Mouse (Mus musculus): Measurements from ENCODE around the gene Zfp523. TPM values are rescaled to one million over a fixed set of nuclear protein-coding genes. Genes with fewer than 3 reads are reported as not detected.
"Not testable (repeated sequence)": the region's sequence is repeated elsewhere in the genome, so short reads cannot be mapped to it uniquely, and the experiment has no call there.

The Zfp523 gene
- polyA plus RNA-seq, 1 experiment from 2014 or later = 34.2 TPM

DNA sequence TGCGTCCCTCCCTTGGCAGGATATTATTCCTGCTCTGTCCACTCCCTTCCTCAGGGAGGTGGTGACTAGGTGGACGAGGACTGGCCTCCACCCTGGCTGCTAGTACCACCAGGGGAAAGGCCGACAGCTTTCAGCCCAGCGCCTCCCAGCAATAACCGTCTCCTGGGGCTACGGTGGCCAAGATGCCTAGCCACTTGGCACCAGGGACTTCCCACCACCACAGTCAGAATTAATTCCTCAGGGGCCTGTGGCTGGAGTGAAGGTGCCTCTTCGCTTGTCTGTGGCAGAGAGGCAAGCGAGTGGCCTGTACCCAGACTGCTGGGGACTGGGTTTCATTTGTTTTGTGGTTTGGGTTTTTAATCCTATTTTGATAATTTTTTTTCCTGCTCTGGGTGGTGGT is 28.5 kb downstream of the Zfp523 start:
- peaks cover 32% of the 10 kb centered on the region for H3K4me1 ChIP-seq
- H3K9me3 ChIP-seq = no peaks in the 10 kb centered on the region
- no peak overlapping the region for H3K27ac ChIP-seq
- no peak for DNase-seq (ENCODE audit: low spot score)
- H3K27me3 ChIP-seq (ENCODE audit: insufficient read depth, poor library complexity, severe bottlenecking) = peaks cover 17% of the 10 kb centered on the region; the same call in 1 of the 2 replicates
- no peak overlapping the region for H3K4me3 ChIP-seq
- WGBS = 81% methylated on average over 8 of the region's 8 CpGs
- peaks cover 31% of the 10 kb centered on the region for H3K36me3 ChIP-seq

DNA sequence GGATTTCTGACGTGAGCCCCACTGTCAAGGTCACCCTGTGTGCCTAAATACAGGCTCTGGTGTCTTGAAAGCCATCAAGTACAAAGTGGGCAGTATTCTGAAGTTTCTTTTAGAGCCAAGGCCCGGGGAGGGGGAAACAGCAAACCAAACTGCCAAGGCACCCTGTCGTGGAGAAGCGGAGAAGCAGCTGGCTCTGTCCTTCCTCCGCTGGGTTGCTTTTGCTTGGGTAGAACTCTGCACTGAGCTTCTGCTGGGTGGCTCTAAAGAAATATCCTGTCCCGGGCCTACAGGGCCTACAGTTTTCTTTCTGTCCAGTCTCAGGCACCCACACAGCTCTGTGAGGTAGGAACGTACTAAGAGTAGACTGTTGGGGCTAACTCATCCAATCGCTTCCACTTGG is 30.2 kb downstream of the Zfp523 start:
- Histone ChIP-seq H3K27ac (peak overlapping the region; percentile 72), H3K36me3 (peaks cover 15% of the 10 kb centered on the region), H3K9me3 (no peaks in the 10 kb centered on the region), H3K27me3 (ENCODE audit: insufficient read depth, poor library complexity, severe bottlenecking) (peaks cover 17% of the 10 kb centered on the region; the same call in 1 of the 2 replicates), H3K4me1 (peaks cover 35% of the 10 kb centered on the region), H3K4me3 (peak overlapping the region; percentile 54; the same call in 1 of the 2 replicates)
- DNase-seq (ENCODE audit: low spot score) = no peak
- WGBS = 71% methylated on average over 8 of the region's 8 CpGs

DNA sequence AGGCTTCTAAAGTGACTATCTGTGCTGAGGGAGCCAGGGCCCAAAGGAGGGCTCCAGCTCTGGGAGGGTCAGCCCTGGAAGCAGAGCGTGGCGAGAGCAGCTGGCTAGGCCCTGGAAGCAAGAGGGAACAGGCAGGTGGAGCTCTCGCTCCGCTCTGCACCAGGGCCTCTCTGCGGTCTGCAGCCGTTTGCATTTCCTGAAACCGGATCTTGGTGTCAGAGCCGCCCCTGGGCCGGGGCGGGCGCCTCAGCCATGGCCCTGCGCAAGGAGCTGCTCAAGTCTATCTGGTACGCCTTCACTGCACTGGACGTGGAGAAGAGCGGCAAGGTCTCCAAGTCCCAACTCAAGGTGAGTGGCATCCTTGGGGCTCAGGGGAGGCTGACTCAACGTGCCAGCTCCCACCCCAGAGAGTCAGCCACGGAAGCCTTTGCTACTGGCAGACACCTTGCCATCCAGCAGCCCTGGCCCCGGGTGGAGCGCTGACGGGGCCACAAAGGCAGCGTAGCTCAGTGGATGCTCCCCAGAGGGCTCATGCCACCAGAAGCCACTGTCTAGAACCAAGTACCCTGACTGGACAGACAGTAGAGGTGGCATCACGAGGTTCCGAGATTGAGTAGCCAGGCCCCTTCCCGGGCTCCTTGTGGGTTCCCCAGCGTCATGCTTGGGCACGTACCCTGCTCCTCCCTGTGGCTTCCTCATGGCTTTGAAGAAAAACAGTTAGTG is 30.8 kb downstream of the Zfp523 start, which contains the start of gene Def6:
Def6 (plus strand) TSS at position 188 of the 723 bp plus-strand sequence.
- Histone ChIP-seq H3K36me3 (peaks cover 9% of the 10 kb centered on the region; the same call in 1 of the 2 replicates), H3K4me3 (peak within 1 kb of the TSS; percentile 54), H3K9me3 (no peaks in the 10 kb centered on the region), H3K4me1 (peaks cover 39% of the 10 kb centered on the region), H3K27me3 (ENCODE audit: insufficient read depth, poor library complexity, severe bottlenecking) (peaks cover 17% of the 10 kb centered on the region; the same call in 1 of the 2 replicates), H3K27ac (peak within 1 kb of the TSS; percentile 72)
- WGBS = 15% methylated on average over 26 of the region's 26 CpGs
- DNase-seq (ENCODE audit: low spot score) = peak; percentile 89

DNA sequence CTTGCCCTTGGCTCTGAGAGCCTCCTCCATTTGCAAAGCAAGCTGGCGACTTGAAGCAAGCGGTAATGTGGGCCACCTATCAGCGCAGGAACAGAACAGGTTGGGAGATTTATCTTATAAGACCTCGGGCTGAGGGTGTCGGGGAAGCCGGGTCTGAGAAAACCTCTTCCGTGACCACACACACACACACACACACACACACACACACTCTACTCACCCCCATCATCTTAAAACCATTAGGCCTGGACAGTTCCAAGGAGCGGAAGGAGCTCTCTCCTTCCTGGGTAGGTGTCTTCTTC is 31.3 kb downstream of the Zfp523 start:
- Histone ChIP-seq H3K36me3 (peaks cover 4% of the 10 kb centered on the region; the same call in 1 of the 2 replicates), H3K4me3 (peak overlapping the region; percentile 54), H3K27ac (peak overlapping the region; percentile 72), H3K9me3 (no peaks in the 10 kb centered on the region), H3K4me1 (peaks cover 39% of the 10 kb centered on the region), H3K27me3 (ENCODE audit: insufficient read depth, poor library complexity, severe bottlenecking) (peaks cover 17% of the 10 kb centered on the region; the same call in 1 of the 2 replicates)
- 70% methylated on average over 8 of the region's 8 CpGs for WGBS
- no peak for DNase-seq (ENCODE audit: low spot score)

DNA sequence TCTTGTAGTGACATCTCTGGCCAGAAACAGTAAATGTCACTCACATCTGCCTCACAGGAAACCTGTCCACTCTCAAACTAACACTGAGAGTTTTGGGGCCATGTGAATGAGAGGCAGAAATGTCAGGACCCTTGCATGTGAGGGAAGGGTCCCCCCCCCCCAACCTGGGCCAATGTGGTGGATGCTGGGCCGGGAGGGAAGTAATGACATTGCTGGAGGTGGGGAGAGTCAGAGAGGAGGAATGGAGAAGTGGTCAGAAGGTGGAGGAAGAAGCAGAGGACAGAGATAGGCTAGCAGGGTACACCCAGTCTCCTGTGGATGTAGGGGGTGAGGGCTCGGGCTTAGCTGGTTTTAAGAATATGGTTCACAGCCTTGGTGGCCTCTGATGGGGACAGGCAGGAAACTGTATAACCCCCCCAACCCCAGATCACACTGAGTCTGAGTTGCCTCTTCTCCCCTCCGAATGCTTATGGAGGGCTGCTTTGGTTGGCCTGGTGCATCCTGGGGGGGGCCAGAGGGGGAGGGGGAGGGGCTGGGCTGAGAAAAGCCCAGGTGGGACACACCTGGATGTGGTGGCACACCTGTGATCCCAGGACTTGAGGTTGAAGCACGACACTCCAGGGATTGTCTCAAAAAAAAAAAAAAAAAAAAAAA is 32.7 kb downstream of the Zfp523 start:
- WGBS = 60% methylated on average over 4 of the region's 4 CpGs
- no peak overlapping the region for H3K4me3 ChIP-seq
- H3K27ac ChIP-seq = no peak overlapping the region
- no peaks in the 10 kb centered on the region for H3K9me3 ChIP-seq
- no peak for DNase-seq (ENCODE audit: low spot score)
- H3K36me3 ChIP-seq = no peaks in the 10 kb centered on the region
- H3K27me3 ChIP-seq (ENCODE audit: insufficient read depth, poor library complexity, severe bottlenecking) = peaks cover 17% of the 10 kb centered on the region; the same call in 1 of the 2 replicates
- H3K4me1 ChIP-seq = peaks cover 37% of the 10 kb centered on the region

DNA sequence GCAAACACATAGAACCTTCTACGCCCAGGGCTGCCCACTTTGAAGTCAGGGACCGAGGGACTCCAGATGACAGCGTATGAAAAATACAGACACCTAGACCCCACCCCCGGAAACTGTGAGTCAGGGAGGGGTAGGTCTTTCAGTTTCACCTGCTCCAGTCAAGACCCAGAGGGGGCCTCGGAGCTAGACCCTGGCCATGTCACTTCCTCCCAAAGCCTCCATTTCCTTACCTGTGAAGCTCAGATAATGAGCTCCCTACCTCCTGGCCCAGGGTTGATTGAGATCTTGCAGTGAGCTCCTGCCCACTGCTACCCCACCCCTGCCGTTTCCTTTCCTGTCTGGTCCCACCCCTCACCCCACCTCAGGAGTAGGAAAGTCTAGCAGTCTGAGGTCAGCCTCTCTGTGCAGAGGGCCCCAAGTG is 35.0 kb downstream of the Zfp523 start:
- Histone ChIP-seq H3K27ac (no peak overlapping the region), H3K27me3 (ENCODE audit: insufficient read depth, poor library complexity, severe bottlenecking) (peaks cover 17% of the 10 kb centered on the region), H3K4me1 (peaks cover 29% of the 10 kb centered on the region), H3K9me3 (no peaks in the 10 kb centered on the region), H3K4me3 (no peak overlapping the region), H3K36me3 (no peaks in the 10 kb centered on the region)
- WGBS = 66% methylated on average over 6 of the region's 6 CpGs
- no peak for DNase-seq (ENCODE audit: low spot score)

DNA sequence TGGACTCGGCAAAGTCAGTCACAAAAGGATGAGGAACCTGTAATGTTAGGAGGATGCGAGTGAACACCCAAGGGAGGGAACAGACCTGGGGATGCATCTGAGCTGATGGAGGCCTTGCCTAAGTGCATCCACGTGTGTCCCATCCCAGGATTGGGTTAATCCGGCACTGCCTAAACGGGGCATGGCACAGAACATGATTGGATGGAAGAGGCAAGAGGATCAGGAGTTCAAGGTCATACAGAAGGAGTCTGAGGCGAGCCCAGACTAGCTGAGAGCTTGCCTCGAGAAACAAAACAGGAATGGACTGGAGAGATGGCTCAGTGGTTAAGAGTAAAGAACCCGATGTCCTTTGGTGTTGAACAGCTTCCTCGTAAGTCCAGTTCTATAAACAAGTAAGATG is 35.5 kb downstream of the Zfp523 start:
- DNase-seq (ENCODE audit: low spot score) = no peak
- Histone ChIP-seq H3K36me3 (no peaks in the 10 kb centered on the region), H3K9me3 (no peaks in the 10 kb centered on the region), H3K27me3 (ENCODE audit: insufficient read depth, poor library complexity, severe bottlenecking) (peaks cover 22% of the 10 kb centered on the region), H3K27ac (no peak overlapping the region), H3K4me3 (no peak overlapping the region), H3K4me1 (peaks cover 24% of the 10 kb centered on the region)
- 68% methylated on average over 9 of the region's 9 CpGs for WGBS

DNA sequence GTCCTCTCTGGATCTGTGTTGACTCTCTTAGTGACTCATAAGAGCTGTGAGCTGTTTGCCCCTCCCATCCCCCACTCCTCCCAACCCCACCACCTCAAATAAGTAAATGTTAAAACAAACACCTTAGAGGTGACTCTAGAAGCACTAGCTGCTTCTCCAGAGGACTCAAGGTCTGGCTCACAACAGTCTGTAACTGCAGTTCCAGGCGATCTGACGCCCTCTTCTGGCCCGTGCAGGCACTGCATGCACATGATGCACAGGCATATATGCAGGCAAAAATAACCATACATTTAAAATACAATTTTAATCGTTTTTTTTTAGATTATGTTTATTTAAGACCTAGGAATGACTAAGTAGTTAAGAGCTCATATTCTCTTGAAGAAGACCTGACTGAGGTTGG is 36.3 kb downstream of the Zfp523 start:
- DNase-seq (ENCODE audit: low spot score) = no peak
- no peak overlapping the region for H3K4me3 ChIP-seq
- peaks cover 26% of the 10 kb centered on the region for H3K27me3 ChIP-seq (ENCODE audit: insufficient read depth, poor library complexity, severe bottlenecking)
- no peak overlapping the region for H3K27ac ChIP-seq
- H3K9me3 ChIP-seq = no peaks in the 10 kb centered on the region
- no peaks in the 10 kb centered on the region for H3K36me3 ChIP-seq
- WGBS = 23% methylated on average over 4 of the region's 4 CpGs
- H3K4me1 ChIP-seq = peaks cover 21% of the 10 kb centered on the region

DNA sequence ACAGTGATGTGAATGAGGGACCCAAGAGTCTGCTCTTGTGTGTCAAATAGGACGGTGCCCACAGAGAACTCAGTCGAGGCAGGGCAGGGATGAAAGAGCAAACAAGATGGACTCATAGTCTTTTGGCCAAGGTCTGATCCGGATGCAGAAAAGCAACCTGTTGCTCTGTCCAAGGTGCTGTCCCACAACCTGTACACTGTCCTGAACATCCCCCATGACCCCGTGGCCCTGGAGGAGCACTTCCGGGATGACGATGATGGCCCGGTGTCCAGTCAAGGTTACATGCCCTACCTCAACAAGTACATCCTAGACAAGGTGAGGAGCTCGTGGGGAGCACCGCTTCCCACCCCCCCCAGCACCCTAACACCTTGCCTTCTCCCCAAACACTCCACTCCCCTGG is 39.9 kb downstream of the Zfp523 start:
- Histone ChIP-seq H3K27ac (no peak overlapping the region), H3K4me3 (no peak overlapping the region), H3K4me1 (peaks cover 18% of the 10 kb centered on the region), H3K36me3 (no peaks in the 10 kb centered on the region), H3K27me3 (ENCODE audit: insufficient read depth, poor library complexity, severe bottlenecking) (peaks cover 25% of the 10 kb centered on the region), H3K9me3 (no peaks in the 10 kb centered on the region)
- WGBS = 77% methylated on average over 9 of the region's 9 CpGs
- DNase-seq (ENCODE audit: low spot score) = no peak

DNA sequence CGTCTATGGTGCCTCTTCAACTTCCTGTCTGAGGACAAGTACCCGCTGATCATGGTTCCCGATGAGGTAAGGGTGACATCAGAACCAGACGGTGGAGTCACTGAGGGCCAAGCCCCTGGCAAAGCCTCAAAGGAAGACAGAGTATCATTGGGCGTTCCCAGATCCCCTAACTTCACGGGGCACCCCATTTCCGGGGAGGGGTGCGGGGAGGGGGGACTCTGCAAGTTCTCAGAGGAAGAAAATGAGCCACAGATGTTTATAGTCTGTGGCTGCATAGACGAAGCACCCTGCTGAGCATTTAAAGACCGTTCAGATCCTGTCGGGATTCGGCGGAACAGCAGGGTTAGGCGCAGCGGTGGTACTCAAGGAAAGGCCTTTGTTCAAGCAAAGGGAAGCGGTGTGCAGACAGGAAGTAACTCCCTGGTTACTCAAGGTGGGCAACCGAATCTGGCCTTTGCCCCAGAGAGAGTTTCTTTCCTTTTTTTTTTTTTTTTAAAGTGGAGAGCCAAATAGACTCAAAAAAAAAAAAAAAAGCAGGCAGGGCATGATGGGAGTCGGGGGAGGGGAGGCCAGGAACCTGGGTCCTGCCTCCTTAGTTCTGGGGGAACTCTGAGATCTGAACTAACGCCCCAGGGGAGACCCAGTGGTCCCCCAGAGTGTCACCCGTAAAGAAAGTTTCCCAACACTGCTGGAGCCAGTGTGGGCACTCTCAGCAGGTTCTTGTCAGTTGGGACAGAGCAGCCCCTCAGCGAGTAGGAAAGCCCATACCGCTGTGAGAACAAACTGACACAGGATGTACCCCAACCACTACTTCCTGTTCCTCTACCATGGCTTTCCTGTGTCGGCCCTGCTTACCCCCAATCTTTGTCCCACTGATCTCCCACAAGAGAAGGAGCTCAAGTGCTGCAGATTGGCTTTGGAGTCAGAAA is 41.1 kb downstream of the Zfp523 start:
- Histone ChIP-seq H3K4me1 (peaks cover 17% of the 10 kb centered on the region), H3K27ac (peak overlapping the region; percentile 76), H3K4me3 (peak overlapping the region; percentile 28), H3K9me3 (no peaks in the 10 kb centered on the region), H3K27me3 (ENCODE audit: insufficient read depth, poor library complexity, severe bottlenecking) (peaks cover 25% of the 10 kb centered on the region), H3K36me3 (no peaks in the 10 kb centered on the region)
- WGBS = 17% methylated on average over 23 of the region's 23 CpGs
- no peak for DNase-seq (ENCODE audit: low spot score)

DNA sequence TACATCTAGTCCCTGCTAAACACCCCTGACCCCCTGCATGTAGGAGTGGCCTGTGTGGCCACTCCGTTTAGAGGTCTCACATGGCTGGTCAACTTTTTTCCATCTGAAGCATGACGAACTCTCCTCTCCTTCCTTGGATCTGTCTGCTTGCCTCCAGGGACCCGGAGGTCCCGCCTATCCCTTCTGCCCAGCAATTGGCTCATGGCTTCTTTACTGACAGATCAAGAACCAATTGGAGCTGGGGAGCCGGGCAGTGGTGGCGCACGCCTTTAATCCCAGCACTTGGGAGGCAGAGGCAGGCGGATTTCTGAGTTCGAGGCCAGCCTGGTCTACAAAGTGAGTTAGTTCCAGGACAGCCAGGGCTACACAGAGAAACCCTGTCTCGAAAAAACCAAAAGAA is 45.5 kb downstream of the Zfp523 start:
- not testable (repeated sequence) for DNase-seq (ENCODE audit: low spot score); H3K4me3 ChIP-seq; H3K9me3 ChIP-seq; H3K36me3 ChIP-seq; H3K27ac ChIP-seq
- peaks cover 40% of the 10 kb centered on the region for H3K4me1 ChIP-seq
- 83% methylated on average over 10 of the region's 10 CpGs for WGBS
- peaks cover 18% of the 10 kb centered on the region for H3K27me3 ChIP-seq (ENCODE audit: insufficient read depth, poor library complexity, severe bottlenecking)

DNA sequence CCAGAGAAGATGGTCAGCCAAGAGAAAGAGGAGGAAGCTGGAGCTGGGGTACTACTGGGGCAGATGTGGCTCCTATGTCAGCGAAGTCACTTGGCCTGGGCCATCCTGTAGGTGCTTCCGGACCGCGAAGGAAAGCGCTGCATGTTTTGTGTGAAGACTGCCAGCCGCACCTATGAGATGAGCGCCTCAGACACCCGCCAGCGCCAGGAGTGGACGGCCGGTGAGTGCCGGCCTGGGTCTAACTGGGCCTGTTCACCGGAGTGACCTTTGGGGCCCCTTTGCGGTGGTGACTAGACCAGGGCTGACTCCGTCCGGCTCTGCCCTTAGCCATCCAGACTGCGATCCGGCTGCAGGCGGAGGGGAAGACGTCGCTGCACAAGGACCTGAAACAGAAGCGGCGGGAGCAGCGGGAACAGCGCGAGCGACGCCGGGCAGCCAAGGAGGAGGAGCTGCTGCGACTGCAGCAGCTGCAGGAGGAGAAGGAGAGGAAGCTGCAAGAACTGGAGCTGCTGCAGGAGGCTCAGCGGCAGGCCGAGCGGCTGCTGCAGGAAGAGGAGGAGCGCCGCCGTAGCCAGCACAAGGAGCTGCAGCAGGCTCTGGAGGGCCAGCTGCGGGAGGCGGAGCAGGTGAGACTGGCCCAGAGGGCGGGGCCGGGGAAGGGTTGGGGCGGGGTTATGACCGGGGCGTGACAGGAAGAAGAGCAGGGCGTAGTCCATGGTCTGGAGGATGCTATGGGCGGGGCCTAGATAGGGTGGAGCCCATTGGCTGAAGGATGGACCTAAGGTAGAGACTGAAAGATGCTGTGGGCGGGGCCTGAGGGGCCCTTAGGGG is 46.8 kb downstream of the Zfp523 start:
- peak; percentile 98 for DNase-seq (ENCODE audit: low spot score)
- WGBS = 1% methylated on average over 46 of the region's 46 CpGs
- Histone ChIP-seq H3K4me1 (peaks cover 35% of the 10 kb centered on the region), H3K4me3 (peak overlapping the region; percentile 70), H3K27ac (peak overlapping the region; percentile 86), H3K9me3 (no peaks in the 10 kb centered on the region), H3K27me3 (ENCODE audit: insufficient read depth, poor library complexity, severe bottlenecking) (0 out of 2 replicates have a peak, but pooled peaks cover 7% of the 10 kb centered on the region), H3K36me3 (no peaks in the 10 kb centered on the region)
